Mouse (Mus musculus): ENCODE measurements at regions not wholly inside any gene's neighbourhood (a gene's known extent, or its start where the extent isn't known, plus 50 kb on each side); places are given as distances from the start of the nearest gene placed in this dataset.

DNA sequence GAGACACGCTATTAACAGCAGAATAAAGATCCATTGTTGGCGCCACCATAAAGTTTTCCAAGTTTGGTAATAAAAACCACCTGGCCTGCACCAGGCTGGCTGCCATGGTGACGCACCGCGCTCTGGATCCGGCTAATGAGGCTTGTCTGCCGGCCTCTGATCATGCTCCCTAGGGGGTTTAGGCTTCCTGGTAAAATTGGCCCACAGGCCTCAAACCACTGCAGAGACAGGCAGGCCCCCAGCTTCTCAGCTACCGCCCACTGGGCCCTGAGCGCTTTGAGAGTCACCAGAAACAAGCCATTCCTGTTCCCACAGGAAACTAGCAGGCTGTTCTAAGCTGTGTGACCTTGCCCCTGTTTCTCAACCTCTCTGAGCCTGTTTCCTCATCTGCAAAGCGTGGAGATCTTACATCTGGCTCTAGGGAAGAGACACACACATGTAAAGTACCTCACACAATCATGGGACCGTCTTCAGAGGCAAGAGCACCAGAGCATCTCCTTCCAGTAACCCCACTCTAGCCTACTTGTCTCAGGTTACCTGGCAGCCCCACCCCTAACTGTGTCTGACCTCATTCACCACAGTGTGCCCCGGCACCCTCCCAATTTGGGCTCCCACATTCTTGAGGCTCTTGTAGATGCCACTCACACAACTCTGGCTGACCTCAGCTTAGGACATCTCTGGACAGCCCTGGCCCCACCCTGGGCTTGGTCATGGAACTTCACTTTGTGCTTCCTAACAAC lies 246.5 kb downstream of the Tle3 start:
- 35% methylated on average over 12 of the region's 12 CpGs for WGBS
- DNase-seq, result peak; percentile 41
- Histone ChIP-seq H3K4me1 (ENCODE audit: control insufficient read depth, insufficient read depth, low read length) (no peaks in the 10 kb centered on the region), H3K36me3 (ENCODE audit: control insufficient read depth, insufficient read depth, low read length) (no peaks in the 10 kb centered on the region), H3K27ac (ENCODE audit: insufficient read depth, low read depth, low read length) (no peak overlapping the region), H3K4me3 (ENCODE audit: insufficient read depth, low read depth, low read length) (no peak overlapping the region), H3K27me3 (replicated peaks; ENCODE audit: control insufficient read depth, insufficient read depth, low read length) (no peaks in the 10 kb centered on the region)
- TF ChIP-seq CTCF (conservative IDR thresholded peaks at IDR 0.05; ENCODE audit: insufficient read depth, insufficient read length, low read depth, low read length), result no peak
- no peak for TF ChIP-seq POLR2A (IDR thresholded peaks at IDR 0.05; ENCODE audit: low read depth, low read length)

DNA sequence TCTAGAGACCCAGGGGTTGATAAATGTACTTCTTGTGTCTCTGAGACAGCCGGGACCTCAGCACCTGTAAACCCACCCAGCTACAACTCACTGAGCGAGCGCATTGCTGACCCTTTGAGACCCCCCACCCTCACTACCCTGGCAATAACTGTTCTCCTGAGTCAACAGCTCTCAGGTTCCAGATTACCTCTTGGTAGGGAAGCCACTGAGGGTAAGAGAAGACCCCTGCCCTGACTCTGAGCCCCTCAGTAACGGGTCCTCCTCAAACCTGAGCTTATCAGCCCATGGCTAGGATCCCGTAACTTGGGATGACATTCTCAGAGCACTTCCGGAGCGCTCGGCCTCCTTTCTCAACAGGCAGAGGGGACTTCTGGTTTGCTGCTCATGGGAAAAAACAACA lies 245.8 kb downstream of the Tle3 start:
- TF ChIP-seq POLR2A (IDR thresholded peaks at IDR 0.05; ENCODE audit: low read depth, low read length) (no peak), CTCF (conservative IDR thresholded peaks at IDR 0.05; ENCODE audit: insufficient read depth, insufficient read length, low read depth, low read length) (no peak)
- H3K4me3 ChIP-seq (ENCODE audit: insufficient read depth, low read depth, low read length), result no peak overlapping the region
- H3K4me1 ChIP-seq (ENCODE audit: control insufficient read depth, insufficient read depth, low read length), result no peaks in the 10 kb centered on the region
- WGBS, result 72% methylated on average over 8 of the region's 8 CpGs
- DNase-seq, result no peak
- H3K27me3 ChIP-seq (replicated peaks; ENCODE audit: control insufficient read depth, insufficient read depth, low read length), result no peaks in the 10 kb centered on the region
- no peak overlapping the region for H3K27ac ChIP-seq (ENCODE audit: insufficient read depth, low read depth, low read length)
- no peaks in the 10 kb centered on the region for H3K36me3 ChIP-seq (ENCODE audit: control insufficient read depth, insufficient read depth, low read length)

DNA sequence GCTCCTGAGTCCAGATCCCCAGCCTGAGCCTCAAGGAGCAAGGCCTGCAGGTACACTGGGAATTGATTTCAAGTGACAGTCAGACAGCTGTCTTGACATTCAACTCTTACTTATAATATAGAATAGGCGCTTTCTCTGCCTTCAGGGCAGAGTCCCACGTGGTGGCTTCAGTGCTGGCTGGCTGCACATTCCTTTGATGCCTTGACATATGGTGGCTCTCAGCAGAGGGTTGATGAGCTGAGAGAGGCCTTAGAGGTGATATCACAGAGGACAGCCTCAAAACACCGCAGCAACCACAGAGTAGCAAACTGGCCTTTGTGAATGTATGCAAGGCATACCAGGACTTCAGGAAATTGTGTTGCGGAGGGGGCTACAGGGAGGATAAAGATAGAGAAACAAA lies 243.4 kb downstream of the Tle3 start:
- TF ChIP-seq POLR2A (IDR thresholded peaks at IDR 0.05; ENCODE audit: low read depth, low read length) (no peak), CTCF (conservative IDR thresholded peaks at IDR 0.05; ENCODE audit: insufficient read depth, insufficient read length, low read depth, low read length) (no peak)
- WGBS, result 75% methylated on average over 4 of the region's 4 CpGs
- Histone ChIP-seq H3K4me1 (ENCODE audit: control insufficient read depth, insufficient read depth, low read length) (no peaks in the 10 kb centered on the region), H3K36me3 (ENCODE audit: control insufficient read depth, insufficient read depth, low read length) (no peaks in the 10 kb centered on the region), H3K4me3 (ENCODE audit: insufficient read depth, low read depth, low read length) (no peak overlapping the region), H3K27me3 (replicated peaks; ENCODE audit: control insufficient read depth, insufficient read depth, low read length) (no peaks in the 10 kb centered on the region), H3K27ac (ENCODE audit: insufficient read depth, low read depth, low read length) (no peak overlapping the region)
- DNase-seq, result no peak

DNA sequence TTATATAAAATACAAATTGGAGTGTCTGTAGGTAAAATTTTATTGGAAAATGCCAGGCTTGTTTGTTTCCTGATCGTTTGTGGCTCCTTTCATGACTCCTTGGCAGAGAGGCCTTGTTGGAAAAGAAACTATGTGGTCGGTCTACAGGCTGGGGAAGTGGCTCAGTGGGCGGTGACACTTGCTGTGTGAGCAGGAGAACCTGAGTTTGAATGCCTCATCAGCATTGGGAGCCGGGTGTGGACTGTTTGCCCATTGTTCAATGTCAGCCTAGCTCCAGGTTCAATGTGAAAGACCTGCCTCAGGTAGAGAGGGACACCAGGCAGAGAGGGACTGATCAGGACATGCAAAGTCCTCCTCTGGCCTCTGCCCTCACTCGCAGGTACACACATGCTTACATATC lies 235.4 kb downstream of the Tle3 start:
- Histone ChIP-seq H3K4me1 (ENCODE audit: control insufficient read depth, insufficient read depth, low read length) (no peaks in the 10 kb centered on the region), H3K27me3 (replicated peaks; ENCODE audit: control insufficient read depth, insufficient read depth, low read length) (no peaks in the 10 kb centered on the region), H3K36me3 (ENCODE audit: control insufficient read depth, insufficient read depth, low read length) (no peaks in the 10 kb centered on the region), H3K4me3 (ENCODE audit: insufficient read depth, low read depth, low read length) (no peak overlapping the region), H3K27ac (ENCODE audit: insufficient read depth, low read depth, low read length) (no peak overlapping the region)
- peak; percentile 4 for DNase-seq
- no peak for TF ChIP-seq POLR2A (IDR thresholded peaks at IDR 0.05; ENCODE audit: low read depth, low read length)
- TF ChIP-seq CTCF (conservative IDR thresholded peaks at IDR 0.05; ENCODE audit: insufficient read depth, insufficient read length, low read depth, low read length), result no peak
- WGBS, result 80% methylated on average over 5 of the region's 5 CpGs

DNA sequence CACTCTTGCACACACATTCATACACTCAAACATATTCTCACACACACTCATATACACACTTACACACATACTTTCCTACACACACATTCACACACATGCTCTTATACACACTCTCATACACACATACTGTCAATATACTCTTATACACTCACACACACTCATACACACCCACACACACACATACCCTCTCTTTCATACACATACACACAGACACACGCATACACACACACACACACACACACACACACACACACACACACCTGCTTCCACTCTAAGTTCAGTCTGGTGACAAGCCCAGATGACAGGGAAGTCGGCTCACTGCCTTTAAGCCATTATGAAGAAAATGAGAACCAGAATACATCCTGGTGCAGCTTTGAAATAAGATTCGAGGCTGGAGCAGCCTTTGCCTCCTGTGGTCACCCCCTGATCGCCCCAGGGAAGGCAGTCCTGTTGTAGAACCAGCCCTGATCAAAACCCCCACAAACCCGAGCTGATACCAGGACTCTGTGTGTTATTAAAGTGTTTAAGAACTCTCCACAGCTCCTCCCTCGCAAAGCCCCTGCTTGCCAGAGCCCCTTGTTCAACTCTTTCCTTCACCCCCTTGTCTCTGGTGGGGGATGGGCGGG lies 230.3 kb downstream of the Tle3 start:
- H3K36me3 ChIP-seq (ENCODE audit: control insufficient read depth, insufficient read depth, low read length), result no peaks in the 10 kb centered on the region
- TF ChIP-seq CTCF (conservative IDR thresholded peaks at IDR 0.05; ENCODE audit: insufficient read depth, insufficient read length, low read depth, low read length) (no peak), POLR2A (IDR thresholded peaks at IDR 0.05; ENCODE audit: low read depth, low read length) (no peak)
- 70% methylated on average over 7 of the region's 7 CpGs for WGBS
- no peak overlapping the region for H3K27ac ChIP-seq (ENCODE audit: insufficient read depth, low read depth, low read length)
- no peaks in the 10 kb centered on the region for H3K27me3 ChIP-seq (replicated peaks; ENCODE audit: control insufficient read depth, insufficient read depth, low read length)
- DNase-seq, result no peak
- H3K4me3 ChIP-seq (ENCODE audit: insufficient read depth, low read depth, low read length), result no peak overlapping the region
- no peaks in the 10 kb centered on the region for H3K4me1 ChIP-seq (ENCODE audit: control insufficient read depth, insufficient read depth, low read length)

DNA sequence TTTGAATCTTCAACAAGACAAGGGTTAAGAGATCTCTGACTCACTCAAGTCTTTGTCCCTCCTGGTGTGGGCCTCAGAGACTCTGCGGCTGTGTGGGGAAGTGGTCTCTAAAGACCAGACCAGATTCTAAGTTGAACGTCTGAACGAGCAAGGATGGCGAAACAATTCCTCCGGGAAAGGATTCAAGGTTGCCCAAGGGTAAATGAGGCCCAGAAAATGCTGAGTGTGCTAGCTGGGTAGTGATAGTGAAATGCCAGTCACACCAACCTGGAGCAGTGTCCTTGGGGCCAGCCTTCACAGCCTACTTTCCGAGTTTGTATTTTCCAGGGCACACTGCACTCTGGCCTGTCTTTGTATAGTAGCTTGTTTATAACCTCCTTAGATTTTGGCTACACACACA lies 229.7 kb downstream of the Tle3 start:
- DNase-seq, result no peak
- no peak for TF ChIP-seq POLR2A (IDR thresholded peaks at IDR 0.05; ENCODE audit: low read depth, low read length)
- TF ChIP-seq CTCF (conservative IDR thresholded peaks at IDR 0.05; ENCODE audit: insufficient read depth, insufficient read length, low read depth, low read length), result no peak
- Histone ChIP-seq H3K27me3 (replicated peaks; ENCODE audit: control insufficient read depth, insufficient read depth, low read length) (no peaks in the 10 kb centered on the region), H3K36me3 (ENCODE audit: control insufficient read depth, insufficient read depth, low read length) (no peaks in the 10 kb centered on the region), H3K4me1 (ENCODE audit: control insufficient read depth, insufficient read depth, low read length) (no peaks in the 10 kb centered on the region), H3K4me3 (ENCODE audit: insufficient read depth, low read depth, low read length) (no peak overlapping the region), H3K27ac (ENCODE audit: insufficient read depth, low read depth, low read length) (no peak overlapping the region)
- WGBS, result 85% methylated on average over 6 of the region's 6 CpGs

DNA sequence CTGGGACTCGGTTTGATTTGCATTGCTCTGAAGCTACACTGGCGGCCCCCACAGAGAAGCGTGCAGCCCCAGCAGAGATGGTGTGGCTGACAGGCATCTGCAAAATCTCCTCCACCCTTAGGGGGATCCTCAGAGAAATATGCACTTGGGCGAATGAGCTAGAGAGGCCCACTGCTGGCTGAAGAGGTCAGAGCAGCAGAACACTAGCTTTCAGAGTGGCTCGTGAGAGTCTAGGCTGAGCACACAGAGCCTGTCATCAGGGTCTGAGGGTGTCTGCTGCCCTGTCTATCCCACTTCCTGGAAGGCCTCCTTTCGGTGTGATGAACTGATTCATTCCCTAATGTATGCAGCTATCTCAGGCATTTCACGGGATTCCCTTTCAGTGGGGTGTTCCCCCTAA lies 225.1 kb downstream of the Tle3 start:
- Histone ChIP-seq H3K4me1 (ENCODE audit: control insufficient read depth, insufficient read depth, low read length) (no peaks in the 10 kb centered on the region), H3K27me3 (replicated peaks; ENCODE audit: control insufficient read depth, insufficient read depth, low read length) (no peaks in the 10 kb centered on the region), H3K27ac (ENCODE audit: insufficient read depth, low read depth, low read length) (no peak overlapping the region), H3K4me3 (ENCODE audit: insufficient read depth, low read depth, low read length) (no peak overlapping the region), H3K36me3 (ENCODE audit: control insufficient read depth, insufficient read depth, low read length) (no peaks in the 10 kb centered on the region)
- WGBS, result 61% methylated on average over 7 of the region's 7 CpGs
- TF ChIP-seq CTCF (conservative IDR thresholded peaks at IDR 0.05; ENCODE audit: insufficient read depth, insufficient read length, low read depth, low read length) (no peak), POLR2A (IDR thresholded peaks at IDR 0.05; ENCODE audit: low read depth, low read length) (no peak)
- DNase-seq, result no peak
